Mouse (Mus musculus) heart, embryonic 16.5 days (tissue): ENCODE results near the gene Fam126a. TPM values are rescaled to one million over a fixed set of nuclear protein-coding genes. Genes with fewer than 3 reads are reported as not detected.

Experiments used
- ATAC-seq: fragments of 200-750 bp; cut with Nextera tagmentation; replicated peaks from 2 replicates; pipeline ENCODE4 v1.8.0; 2017; ENCODE audit warnings: moderate number of reproducible peaks; ENCODE audit not compliant: insufficient read depth, low FRiP score; ENCODE audit errors: extremely low read depth
- H3K27ac ChIP-seq: fragments of 300-500 bp; sonication (generic); 2 replicates; pipeline ENCODE4 v1.5.1; 2014; ENCODE audit warnings: mild to moderate bottlenecking, low read length, control low read depth, moderate library complexity
- H3K27me3 ChIP-seq: fragments of 300-500 bp; sonication (generic); 2 replicates; pipeline ENCODE4 v1.6.1; 2014; ENCODE audit warnings: low read length, mixed read lengths; ENCODE audit not compliant: control insufficient read depth, insufficient read depth
- H3K36me3 ChIP-seq: fragments of 300-500 bp; sonication (generic); 2 replicates; pipeline ENCODE4 v1.6.1; 2014; ENCODE audit not compliant: control insufficient read depth, insufficient read depth
- H3K4me1 ChIP-seq: fragments of 300-500 bp; sonication (generic); 2 replicates; pipeline ENCODE4 v1.6.1; 2014; ENCODE audit warnings: low read length, mixed read lengths; ENCODE audit not compliant: control insufficient read depth, insufficient read depth
- H3K4me2 ChIP-seq: fragments of 300-500 bp; sonication (generic); 2 replicates; pipeline ENCODE4 v1.6.1; 2014; ENCODE audit warnings: low read depth, mild to moderate bottlenecking, control low read depth, low read length
- H3K4me3 ChIP-seq: fragments of 300-500 bp; sonication (generic); 2 replicates; pipeline ENCODE4 v1.5.1; 2014; ENCODE audit warnings: mild to moderate bottlenecking, control low read depth, low read length
- H3K9ac ChIP-seq: fragments of 300-500 bp; sonication (generic); 2 replicates; pipeline ENCODE4 v1.6.1; 2014; ENCODE audit warnings: low read length, control low read depth
- H3K9me3 ChIP-seq: fragments of 300-500 bp; sonication (generic); replicated peaks from 2 replicates; pipeline ENCODE4 v1.6.1; 2016; ENCODE audit warnings: low read length; ENCODE audit not compliant: control insufficient read depth
- WGBS: fragments of 180-500 bp; shearing (Covaris S2); extraction: QIAGEN DNeasy Blood & Tissue Kit; methylation state at CpG from one replicate; pipeline ENCODE4 v1.1.7; 2014; 5-methylcytosine and 5-hydroxymethylcytosine counted together
- polyA plus RNA-seq: library from polyadenylated mRNA; unstranded; fragments of >200 nt; fragmentation: Nextera tagmentation; extraction: Ambion mirVana; gene quantifications from 2 replicates; pipeline ENCODE4 v1.2.1, GENCODE M21; 2015

The Fam126a gene
- polyA plus RNA-seq, 1 experiment from 2014 or later, result 34.1 TPM

DNA sequence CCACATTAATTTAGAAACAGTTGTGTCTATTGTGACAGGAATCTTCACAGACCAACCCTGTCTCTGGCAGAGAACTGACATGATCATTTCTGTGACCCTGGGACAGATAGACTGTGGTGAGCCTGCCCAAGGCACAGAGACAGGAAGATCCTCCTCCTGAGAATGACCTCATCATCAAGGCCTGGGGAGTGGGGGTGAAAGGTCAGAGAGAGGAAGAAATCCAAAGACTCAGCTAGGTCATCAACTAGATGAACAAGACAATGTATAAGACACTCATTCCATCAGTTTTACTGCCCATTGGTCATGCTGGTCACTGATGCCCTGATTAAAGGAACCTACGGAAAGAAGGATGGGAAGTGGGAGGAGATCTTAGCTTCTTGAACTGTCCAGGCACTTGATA is 3.6 kb upstream of the Fam126a start:
- Histone ChIP-seq H3K27ac (no peak overlapping the region), H3K4me3 (no peak overlapping the region)
- WGBS, result 67% methylated on average over 1 of the region's 1 CpGs

DNA sequence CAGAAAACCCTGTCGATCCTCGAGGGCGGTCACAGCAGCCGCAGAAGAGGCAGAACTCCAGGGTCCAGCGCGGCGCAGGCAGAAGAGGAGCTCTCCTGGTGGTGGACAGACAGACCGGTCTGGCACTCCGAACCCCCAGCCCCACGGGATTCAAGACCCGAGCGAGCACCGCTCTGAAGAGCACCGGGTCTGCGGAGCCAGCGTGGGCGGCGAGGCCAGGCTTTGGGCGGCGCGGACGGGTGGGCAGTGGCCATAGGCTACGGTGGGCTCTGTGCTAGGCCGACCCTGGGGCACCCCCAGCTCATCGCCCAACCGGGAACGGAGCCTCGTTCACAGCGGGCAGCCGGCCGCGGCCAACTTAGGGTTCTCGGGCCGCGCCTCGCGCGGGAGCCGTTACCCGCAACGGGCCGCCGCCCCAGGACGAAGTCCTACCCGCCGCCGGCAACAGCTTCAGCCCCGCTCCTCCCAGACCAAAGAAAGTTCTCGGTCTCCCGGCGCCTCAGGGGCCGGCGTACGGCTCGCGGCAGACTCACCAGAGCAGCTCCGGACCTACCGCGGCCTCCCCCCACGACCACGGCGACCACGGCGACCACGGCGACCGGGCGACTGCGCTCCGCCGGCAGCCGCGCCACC is 428 bp downstream of the Fam126a start:
- no peaks in the 10 kb centered on the region for H3K27me3 ChIP-seq
- no peaks in the 10 kb centered on the region for H3K9me3 ChIP-seq
- H3K4me1 ChIP-seq, result peaks cover 16% of the 10 kb centered on the region
- WGBS, result under 1% methylated on average over 72 of the region's 73 CpGs
- peak overlapping the region; percentile 88 for H3K27ac ChIP-seq
- peaks cover 4% of the 10 kb centered on the region; the same call in 1 of the 2 replicates for H3K36me3 ChIP-seq
- peak overlapping the region; percentile 83 for H3K4me2 ChIP-seq
- peak overlapping the region; percentile 95 for H3K4me3 ChIP-seq
- peak overlapping the region; percentile 95 for H3K9ac ChIP-seq
- ATAC-seq, result peak; percentile 53

More for the DNA sequence above, 3.6 kb upstream of the Fam126a start:
- Histone ChIP-seq H3K4me1 (peaks cover 5% of the 10 kb centered on the region), H3K4me2 (no peak overlapping the region), H3K27me3 (no peaks in the 10 kb centered on the region), H3K36me3 (no peaks in the 10 kb centered on the region), H3K9ac (no peak overlapping the region), H3K9me3 (no peaks in the 10 kb centered on the region)
- no peak for ATAC-seq

DNA sequence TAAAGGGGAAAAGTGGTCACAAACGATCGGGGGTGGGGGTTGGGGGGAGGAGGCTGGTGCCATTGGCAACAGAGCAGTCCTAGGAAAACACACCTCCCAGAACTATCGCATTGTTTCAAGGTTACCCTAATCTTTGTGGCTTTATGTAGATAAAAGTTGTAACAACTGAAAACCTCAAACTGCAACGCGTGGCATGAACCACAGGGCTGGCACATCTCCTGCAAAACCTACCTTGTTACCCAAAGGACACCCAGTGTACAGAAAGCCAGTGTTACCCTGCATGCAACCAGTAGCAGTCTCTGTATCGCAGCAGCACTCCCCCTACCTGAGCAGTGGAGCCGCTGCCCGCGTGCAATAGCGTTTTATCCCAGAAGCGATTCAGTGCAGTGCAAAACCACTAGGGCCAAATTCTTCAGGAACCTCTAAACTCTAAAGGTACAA is 1.1 kb downstream of the Fam126a start:
- peak overlapping the region; percentile 95 for H3K9ac ChIP-seq
- no peaks in the 10 kb centered on the region for H3K27me3 ChIP-seq
- H3K4me2 ChIP-seq, result peak overlapping the region; percentile 83
- peaks cover 4% of the 10 kb centered on the region; the same call in 1 of the 2 replicates for H3K36me3 ChIP-seq
- ATAC-seq, result peak; percentile 47
- peak overlapping the region; percentile 88 for H3K27ac ChIP-seq
- H3K4me1 ChIP-seq, result peaks cover 19% of the 10 kb centered on the region
- H3K4me3 ChIP-seq, result peak overlapping the region; percentile 95
- H3K9me3 ChIP-seq, result no peaks in the 10 kb centered on the region
- under 1% methylated on average over 11 of the region's 11 CpGs for WGBS

DNA sequence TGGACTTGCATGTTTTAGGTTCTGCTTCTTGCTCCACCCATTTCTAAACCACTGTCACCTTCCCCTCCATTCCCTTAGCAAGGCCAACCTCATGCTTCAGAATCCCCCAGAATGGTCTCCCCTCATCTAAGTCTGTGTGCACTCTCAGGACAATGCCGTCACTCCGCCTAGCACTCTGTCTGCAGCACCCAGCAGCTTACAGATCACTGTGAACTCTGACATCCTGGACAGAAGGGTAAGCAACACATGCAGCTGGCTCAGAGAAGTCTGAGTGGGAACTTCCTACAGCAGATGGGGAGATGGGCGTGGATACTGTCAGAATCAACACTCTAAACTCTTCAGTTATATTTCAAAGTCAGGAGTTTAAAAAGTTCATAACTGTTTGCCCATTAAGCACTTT is 5.5 kb downstream of the Fam126a start:
- ATAC-seq, result no peak

DNA sequence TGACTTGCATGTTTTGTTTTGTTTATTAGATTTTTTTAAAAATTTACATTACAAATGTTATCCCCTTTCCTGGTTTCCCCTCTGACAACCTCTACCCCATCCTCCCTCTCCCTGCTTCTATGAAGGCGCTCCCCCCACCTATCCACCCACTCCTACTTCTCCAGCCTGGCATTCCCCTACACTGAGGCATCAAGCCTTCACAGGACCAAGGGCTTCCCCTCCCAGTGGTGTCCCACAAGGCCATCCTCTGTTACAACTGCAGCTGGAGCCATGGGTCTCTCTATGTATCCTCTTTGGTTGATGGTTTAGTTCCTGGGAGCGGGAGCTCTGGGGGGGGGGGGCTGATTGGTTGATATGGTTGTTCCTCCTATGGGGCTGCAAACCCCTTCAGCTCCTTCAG is 7.3 kb downstream of the Fam126a start:
- peaks cover 4% of the 10 kb centered on the region; the same call in 1 of the 2 replicates for H3K36me3 ChIP-seq
- H3K27ac ChIP-seq, result no peak overlapping the region
- no peak overlapping the region for H3K4me3 ChIP-seq
- H3K4me1 ChIP-seq, result peaks cover 16% of the 10 kb centered on the region
- no peak overlapping the region for H3K4me2 ChIP-seq
- no peak overlapping the region for H3K9ac ChIP-seq
- no peaks in the 10 kb centered on the region for H3K9me3 ChIP-seq
- 93% methylated on average over 2 of the region's 2 CpGs for WGBS
- H3K27me3 ChIP-seq, result no peaks in the 10 kb centered on the region
- ATAC-seq, result no peak

More for the DNA sequence above, 5.5 kb downstream of the Fam126a start:
- no peak overlapping the region for H3K9ac ChIP-seq
- no peaks in the 10 kb centered on the region for H3K9me3 ChIP-seq
- no peak overlapping the region for H3K27ac ChIP-seq
- H3K4me2 ChIP-seq, result no peak overlapping the region
- 83% methylated on average over 3 of the region's 3 CpGs for WGBS
- H3K4me3 ChIP-seq, result no peak overlapping the region
- peaks cover 4% of the 10 kb centered on the region; the same call in 1 of the 2 replicates for H3K36me3 ChIP-seq
- H3K4me1 ChIP-seq, result peaks cover 18% of the 10 kb centered on the region
- no peaks in the 10 kb centered on the region for H3K27me3 ChIP-seq

DNA sequence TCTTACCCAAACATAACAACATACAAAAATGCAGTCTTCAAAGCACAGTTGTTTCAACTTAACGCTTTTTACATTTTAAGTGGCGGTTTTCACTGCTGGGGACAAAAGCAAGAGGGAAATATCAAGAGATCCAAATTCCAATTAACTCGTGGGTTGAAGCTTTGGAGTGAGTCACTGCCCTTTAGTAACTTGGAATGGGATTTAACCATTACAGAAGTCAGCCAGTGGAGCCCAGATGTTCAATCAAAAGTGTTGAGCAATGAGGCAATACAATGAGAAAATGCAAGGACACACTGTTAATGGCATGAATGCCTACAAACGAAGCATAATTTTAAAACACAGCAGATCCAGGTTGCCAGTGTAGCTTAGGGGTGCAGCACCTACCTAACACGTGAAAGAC is 8.8 kb downstream of the Fam126a start:
- H3K27me3 ChIP-seq, result no peaks in the 10 kb centered on the region
- H3K36me3 ChIP-seq, result 0 out of 2 replicates have a peak, but pooled peaks cover 2% of the 10 kb centered on the region
- no peak overlapping the region for H3K4me3 ChIP-seq
- ATAC-seq, result no peak
- H3K9me3 ChIP-seq, result peaks cover 4% of the 10 kb centered on the region; the same call in 1 of the 2 replicates
- H3K9ac ChIP-seq, result no peak overlapping the region
- H3K4me1 ChIP-seq, result peaks cover 11% of the 10 kb centered on the region
- no peak overlapping the region for H3K27ac ChIP-seq
- H3K4me2 ChIP-seq, result no peak overlapping the region
- 76% methylated on average over 5 of the region's 5 CpGs for WGBS

DNA sequence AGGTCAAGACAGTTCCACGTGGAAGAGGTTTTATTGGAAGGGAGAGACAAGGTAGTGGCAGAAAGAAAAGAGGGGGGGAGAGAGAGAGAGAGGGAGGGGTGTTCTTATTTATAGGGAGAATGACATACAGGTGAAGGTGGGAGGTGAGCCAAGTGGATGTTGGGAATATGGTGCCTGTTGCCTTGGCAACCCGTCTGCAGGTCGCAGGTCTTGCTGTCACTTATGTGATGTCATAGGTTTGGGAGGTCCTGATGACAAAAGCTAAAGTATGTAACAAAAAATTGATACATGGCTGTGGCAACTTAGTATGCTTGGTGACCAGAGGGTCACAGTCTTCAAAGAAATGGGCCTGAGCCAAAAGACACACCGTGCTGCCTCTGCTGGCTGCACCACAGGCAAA is 10.1 kb downstream of the Fam126a start:
- Histone ChIP-seq H3K4me2 (no peak overlapping the region), H3K27me3 (no peaks in the 10 kb centered on the region), H3K9me3 (peaks cover 4% of the 10 kb centered on the region; the same call in 1 of the 2 replicates), H3K4me3 (no peak overlapping the region), H3K27ac (no peak overlapping the region), H3K36me3 (0 out of 2 replicates have a peak, but pooled peaks cover 2% of the 10 kb centered on the region), H3K9ac (no peak overlapping the region), H3K4me1 (peaks cover 6% of the 10 kb centered on the region; the same call in 1 of the 2 replicates)
- no peak for ATAC-seq
- WGBS, result 79% methylated on average over 4 of the region's 4 CpGs

DNA sequence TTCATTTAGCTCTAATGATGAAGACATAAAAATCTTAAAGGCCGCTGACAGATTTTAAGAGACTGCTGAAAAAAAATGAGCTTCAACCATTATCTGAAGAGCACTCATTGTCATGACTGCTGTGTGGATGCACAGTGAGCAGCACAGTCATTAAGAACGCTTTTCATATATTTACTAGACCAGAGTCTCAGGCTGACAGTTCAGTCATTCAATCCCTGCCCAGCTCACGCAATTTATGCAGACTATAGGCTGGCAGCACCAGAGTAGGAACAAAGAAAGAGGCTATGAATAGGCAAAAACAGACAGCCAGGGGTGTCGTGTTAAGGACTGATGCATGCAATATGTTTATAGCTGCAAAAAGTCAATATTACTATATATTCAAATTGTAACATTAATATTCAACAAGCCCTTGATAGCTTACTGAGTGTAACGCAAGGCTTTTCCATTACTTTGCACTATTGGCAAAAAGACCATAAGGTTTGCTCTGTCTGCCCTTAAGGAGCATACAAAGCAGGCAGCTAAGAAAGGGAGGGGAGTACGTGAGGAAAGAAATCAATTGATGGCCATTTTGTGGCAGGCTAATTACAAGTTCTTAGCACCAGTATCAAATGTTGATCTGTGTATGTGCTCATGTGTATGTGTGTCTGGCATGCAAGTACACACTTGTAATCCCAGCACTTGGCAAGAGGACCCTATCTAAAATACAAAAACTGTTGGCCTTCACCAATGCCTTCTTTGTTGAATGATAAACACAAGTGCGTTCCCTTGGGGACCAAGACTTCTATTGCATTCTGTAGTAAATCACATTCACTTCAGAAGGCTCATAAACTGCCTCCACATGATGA is 10.9 kb downstream of the Fam126a start:
- Histone ChIP-seq H3K9ac (no peak overlapping the region), H3K27me3 (no peaks in the 10 kb centered on the region), H3K36me3 (0 out of 2 replicates have a peak, but pooled peaks cover 2% of the 10 kb centered on the region), H3K9me3 (peaks cover 4% of the 10 kb centered on the region; the same call in 1 of the 2 replicates), H3K4me3 (no peak overlapping the region), H3K27ac (no peak overlapping the region), H3K4me1 (peaks cover 4% of the 10 kb centered on the region; the same call in 1 of the 2 replicates), H3K4me2 (no peak overlapping the region)
- ATAC-seq, result no peak
- 85% methylated on average over 7 of the region's 7 CpGs for WGBS
